Mouse (Mus musculus): ENCODE measurements around the gene Trip11. TPM values are rescaled to one million over a fixed set of nuclear protein-coding genes. Genes with fewer than 3 reads are reported as not detected.

Gene Trip11
- total and polyA plus RNA-seq, 3 experiments, result 5.1 to 12.8 (median 10.4) TPM

- dilution Hi-C loops (cut with MboI; ENCODE audit: extremely low pct_ligation_motif_present, extremely low pct_unique_long_range_greater_than_20kb, low sequenced_read_pairs), result no loop called here
- H3K79me2 ChIP-seq (replicated peaks; ENCODE audit: control insufficient read depth, extremely low read depth, insufficient read depth, poor library complexity, severe bottlenecking), result no peaks in the 10 kb centered on the region
Observed at GRCm38 (mm10) chr12:101937572-101937971, 24.5 kb upstream of the Trip11 start.

GRCm38 (mm10) chr12:101935223-101935622 lies 22.2 kb upstream of the Trip11 start:
- Histone ChIP-seq H3K36me3 (replicated peaks in 1 of 2; ENCODE audit: control insufficient read depth in 1 of 2, insufficient read depth in 1 of 2, low read length in 1 of 2) (peaks cover 43 to 83% of the 10 kb centered on the region in 2 experiments), H3K9ac (ENCODE audit: insufficient read depth, low read depth) (no peak overlapping the region), H3K4me3 (replicated peaks in 1 of 3; ENCODE audit: low read depth in 2 of 3, low read length in 2 of 3, poor library complexity in 1 of 3) (no peak overlapping the region), H3K4me2 (ENCODE audit: insufficient read depth, low read depth, poor library complexity, severe bottlenecking) (no peak overlapping the region), H3K9me3 (replicated peaks; ENCODE audit: low read length) (no peaks in the 10 kb centered on the region), H3K27me3 (replicated peaks) (no peaks in the 10 kb centered on the region), H3K27ac (ENCODE audit: insufficient read depth, low read depth) (no peak overlapping the region), H3K79me2 (replicated peaks; ENCODE audit: control insufficient read depth, extremely low read depth, insufficient read depth, poor library complexity, severe bottlenecking) (no peaks in the 10 kb centered on the region), H3K4me1 (ENCODE audit: control insufficient read depth in 1 of 2, insufficient read depth in 2 of 2) (no peaks in the 10 kb centered on the region)
- dilution Hi-C loops (cut with MboI; ENCODE audit: extremely low pct_ligation_motif_present, extremely low pct_unique_long_range_greater_than_20kb, low sequenced_read_pairs) (no loop called here), in situ Hi-C loops (cut with MboI; ENCODE audit: low pct_ligation_motif_present, low pct_unique_long_range_greater_than_20kb, low sequenced_read_pairs) (no loop called here)
- TF ChIP-seq JUND (conservative IDR thresholded peaks at IDR 0.05; ENCODE audit: low read depth, low read length) (no peak), EP300 (IDR thresholded peaks at IDR 0.05; ENCODE audit: low read length) (no peak), BHLHE40 (IDR thresholded peaks at IDR 0.05; ENCODE audit: low read depth, low read length) (no peak), MAFK (IDR thresholded peaks at IDR 0.05; ENCODE audit: insufficient replicate concordance, low read length) (no peak), MXI1 (IDR thresholded peaks at IDR 0.05; ENCODE audit: low read depth, low read length) (no peak), POLR2A (IDR thresholded peaks at IDR 0.05; ENCODE audit: low read depth, low read length) (no peak), ELF1 (IDR thresholded peaks at IDR 0.05; ENCODE audit: low read depth, low read length) (no peak)
- DNase-seq (ENCODE audit: extremely low read depth), result no peak

More at GRCm38 (mm10) chr12:101937572-101937971, 24.5 kb upstream of the Trip11 start:
- Histone ChIP-seq H3K4me3 (replicated peaks in 1 of 3; ENCODE audit: low read depth in 2 of 3, low read length in 2 of 3, poor library complexity in 1 of 3) (no peak overlapping the region), H3K27me3 (replicated peaks) (no peaks in the 10 kb centered on the region), H3K27ac (ENCODE audit: insufficient read depth, low read depth) (no peak overlapping the region), H3K9ac (ENCODE audit: insufficient read depth, low read depth) (no peak overlapping the region), H3K36me3 (replicated peaks in 1 of 2; ENCODE audit: control insufficient read depth in 1 of 2, insufficient read depth in 1 of 2, low read length in 1 of 2) (peaks cover 44 to 78% of the 10 kb centered on the region in 2 experiments), H3K4me1 (ENCODE audit: control insufficient read depth in 1 of 2, insufficient read depth in 2 of 2) (peaks cover 0 to 6% of the 10 kb centered on the region in 2 experiments; a peak in 2 of 4 replicates), H3K9me3 (replicated peaks; ENCODE audit: low read length) (peaks cover 3% of the 10 kb centered on the region), H3K4me2 (ENCODE audit: insufficient read depth, low read depth, poor library complexity, severe bottlenecking) (no peak overlapping the region)
- no peak for TF ChIP-seq JUND (conservative IDR thresholded peaks at IDR 0.05; ENCODE audit: low read depth, low read length)
- 0 out of 4 replicates have a peak, but pooled peaks of 1 of the 2 experiments have one; percentile 11 for TF ChIP-seq CTCF (conservative IDR thresholded peaks at IDR 0.05 in 1 of 2, IDR thresholded peaks at IDR 0.05 in 1 of 2; ENCODE audit: low read depth in 2 of 2, low read length in 2 of 2)
- in situ Hi-C loops (cut with MboI; ENCODE audit: low pct_ligation_motif_present, low pct_unique_long_range_greater_than_20kb, low sequenced_read_pairs), result no loop called here
- no peak for DNase-seq (ENCODE audit: extremely low read depth)

GRCm38 (mm10) chr12:101928423-101928822 lies 15.4 kb upstream of the Trip11 start:
- H3K36me3 ChIP-seq (replicated peaks in 1 of 2; ENCODE audit: control insufficient read depth in 1 of 2, insufficient read depth in 1 of 2, low read length in 1 of 2), result peaks cover 42 to 85% of the 10 kb centered on the region in 2 experiments
- in situ Hi-C loops (cut with MboI; ENCODE audit: low pct_ligation_motif_present, low pct_unique_long_range_greater_than_20kb, low sequenced_read_pairs), result no loop called here
- H3K9me3 ChIP-seq (replicated peaks; ENCODE audit: low read length), result no peaks in the 10 kb centered on the region
- H3K27me3 ChIP-seq (replicated peaks), result no peaks in the 10 kb centered on the region
- no peak overlapping the region for H3K9ac ChIP-seq (ENCODE audit: insufficient read depth, low read depth)
- no peaks in the 10 kb centered on the region for H3K4me1 ChIP-seq (ENCODE audit: control insufficient read depth in 1 of 2, insufficient read depth in 2 of 2)
- H3K4me3 ChIP-seq (replicated peaks in 1 of 3; ENCODE audit: low read depth in 2 of 3, low read length in 2 of 3, poor library complexity in 1 of 3), result no peak overlapping the region
- no peaks in the 10 kb centered on the region for H3K79me2 ChIP-seq (replicated peaks; ENCODE audit: control insufficient read depth, extremely low read depth, insufficient read depth, poor library complexity, severe bottlenecking)
- no peak for TF ChIP-seq JUND (conservative IDR thresholded peaks at IDR 0.05; ENCODE audit: low read depth, low read length)
- TF ChIP-seq POLR2AphosphoS2 (IDR thresholded peaks at IDR 0.05; ENCODE audit: low read depth, low read length), result no peak
- no peak for TF ChIP-seq UBTF (IDR thresholded peaks at IDR 0.05; ENCODE audit: low read depth, low read length)
- no peak for TF ChIP-seq MAZ (IDR thresholded peaks at IDR 0.05; ENCODE audit: low read depth, low read length)
- TF ChIP-seq GABPA (IDR thresholded peaks at IDR 0.05; ENCODE audit: insufficient replicate concordance, low read depth, low read length), result no peak
- TF ChIP-seq ZMIZ1 (IDR thresholded peaks at IDR 0.05; ENCODE audit: low read depth, low read length), result no peak
- TF ChIP-seq E2F4 (IDR thresholded peaks at IDR 0.05; ENCODE audit: insufficient replicate concordance, low read depth, low read length), result no peak
- TF ChIP-seq SMC3 (IDR thresholded peaks at IDR 0.05; ENCODE audit: low read depth, low read length), result no peak
- TF ChIP-seq RAD21 (IDR thresholded peaks at IDR 0.05; ENCODE audit: low read depth, low read length), result no peak
- no peak for TF ChIP-seq POLR2A (IDR thresholded peaks at IDR 0.05; ENCODE audit: low read depth, low read length)
- TF ChIP-seq USF1 (IDR thresholded peaks at IDR 0.05; ENCODE audit: low read depth, low read length), result no peak
- TF ChIP-seq TBP (conservative IDR thresholded peaks at IDR 0.05; ENCODE audit: low read depth, low read length), result no peak
- TF ChIP-seq CHD1 (IDR thresholded peaks at IDR 0.05; ENCODE audit: low read depth, low read length), result no peak
- TF ChIP-seq MXI1 (IDR thresholded peaks at IDR 0.05; ENCODE audit: low read depth, low read length), result no peak
- no peak for TF ChIP-seq NELFE (IDR thresholded peaks at IDR 0.05; ENCODE audit: low read depth, low read length)
- H3K4me2 ChIP-seq (ENCODE audit: insufficient read depth, low read depth, poor library complexity, severe bottlenecking), result no peak overlapping the region
- no peak overlapping the region for H3K27ac ChIP-seq (ENCODE audit: insufficient read depth, low read depth)
- no peak for DNase-seq (ENCODE audit: extremely low read depth)
- dilution Hi-C loops (cut with MboI; ENCODE audit: extremely low pct_ligation_motif_present, extremely low pct_unique_long_range_greater_than_20kb, low sequenced_read_pairs), result no loop called here
